Mouse (Mus musculus): ENCODE measurements around the gene Rabgap1. TPM values are rescaled to one million over a fixed set of nuclear protein-coding genes. Genes with fewer than 3 reads are reported as not detected.
"Not testable (repeated sequence)": the region's sequence is repeated elsewhere in the genome, so short reads cannot be mapped to it uniquely, and the experiment has no call there.

Rabgap1 gene
- polyA plus RNA-seq, 1 experiment from 2014 or later = 91.3 TPM

GRCm38 (mm10) chr2:37488956-37489355 lies 45.9 kb downstream of the Rabgap1 start:
- ATAC-seq (ENCODE audit: low FRiP score, low TSS enrichment) (no peak), DNase-seq (no peak)
- no peak overlapping the region for H3K27ac ChIP-seq (replicated peaks; ENCODE audit: low read depth, low read length)
- no peak overlapping the region for H3K4me3 ChIP-seq (replicated peaks; ENCODE audit: low read depth, low read length)
- H3K9me3 ChIP-seq (ENCODE audit: control insufficient read depth, low read length) = no peaks in the 10 kb centered on the region
- H3K4me2 ChIP-seq (ENCODE audit: low read length) = no peak overlapping the region
- no peaks in the 10 kb centered on the region for H3K27me3 ChIP-seq (ENCODE audit: control insufficient read depth, insufficient read depth, low read length)
- H3K9ac ChIP-seq (replicated peaks; ENCODE audit: low read length) = no peak overlapping the region
- no peaks in the 10 kb centered on the region for H3K4me1 ChIP-seq (ENCODE audit: control insufficient read depth, insufficient read depth, low read length)
- WGBS = 98% methylated on average over 2 of the region's 2 CpGs
- H3K36me3 ChIP-seq (ENCODE audit: control insufficient read depth, insufficient read depth, low read length) = peaks cover 70% of the 10 kb centered on the region

GRCm38 (mm10) chr2:37497321-37497720 lies 54.2 kb downstream of the Rabgap1 start:
- Histone ChIP-seq H3K36me3 (ENCODE audit: control insufficient read depth, insufficient read depth, low read length) (peaks cover 50% of the 10 kb centered on the region), H3K9ac (replicated peaks; ENCODE audit: low read length) (no peak overlapping the region), H3K4me3 (replicated peaks; ENCODE audit: low read depth, low read length) (no peak overlapping the region), H3K4me2 (ENCODE audit: low read length) (no peak overlapping the region), H3K4me1 (ENCODE audit: control insufficient read depth, insufficient read depth, low read length) (no peaks in the 10 kb centered on the region), H3K9me3 (ENCODE audit: control insufficient read depth, low read length) (no peaks in the 10 kb centered on the region), H3K27me3 (ENCODE audit: control insufficient read depth, insufficient read depth, low read length) (no peaks in the 10 kb centered on the region), H3K27ac (replicated peaks; ENCODE audit: low read depth, low read length) (no peak overlapping the region)
- no peak for DNase-seq
- 92% methylated on average over 4 of the region's 4 CpGs for WGBS
- ATAC-seq (ENCODE audit: low FRiP score, low TSS enrichment) = no peak

- not testable (repeated sequence) for H3K4me1 ChIP-seq (ENCODE audit: control insufficient read depth, insufficient read depth, low read length); H3K4me2 ChIP-seq (ENCODE audit: low read length); DNase-seq; H3K9me3 ChIP-seq (ENCODE audit: control insufficient read depth, low read length); ATAC-seq (ENCODE audit: low FRiP score, low TSS enrichment); H3K9ac ChIP-seq (replicated peaks; ENCODE audit: low read length); H3K27me3 ChIP-seq (ENCODE audit: control insufficient read depth, insufficient read depth, low read length); H3K27ac ChIP-seq (replicated peaks; ENCODE audit: low read depth, low read length); H3K4me3 ChIP-seq (replicated peaks; ENCODE audit: low read depth, low read length)
- WGBS = 94% methylated on average over 2 of the region's 2 CpGs
- H3K36me3 ChIP-seq (ENCODE audit: control insufficient read depth, insufficient read depth, low read length) = peaks cover 55% of the 10 kb centered on the region
These were observed 62.8 kb downstream of the Rabgap1 start for GRCm38 (mm10) chr2:37505856-37506255.

GRCm38 (mm10) chr2:37511134-37511901 lies 68.2 kb downstream of the Rabgap1 start:
- ATAC-seq (ENCODE audit: low FRiP score, low TSS enrichment) (no peak), DNase-seq (no peak)
- Histone ChIP-seq H3K9me3 (ENCODE audit: control insufficient read depth, low read length) (no peaks in the 10 kb centered on the region), H3K9ac (replicated peaks; ENCODE audit: low read length) (no peak overlapping the region), H3K36me3 (ENCODE audit: control insufficient read depth, insufficient read depth, low read length) (peaks cover 43% of the 10 kb centered on the region), H3K4me1 (ENCODE audit: control insufficient read depth, insufficient read depth, low read length) (0 out of 2 replicates have a peak, but pooled peaks cover 4% of the 10 kb centered on the region), H3K4me2 (ENCODE audit: low read length) (no peak overlapping the region), H3K27me3 (ENCODE audit: control insufficient read depth, insufficient read depth, low read length) (no peaks in the 10 kb centered on the region), H3K27ac (replicated peaks; ENCODE audit: low read depth, low read length) (no peak overlapping the region), H3K4me3 (replicated peaks; ENCODE audit: low read depth, low read length) (no peak overlapping the region)
- WGBS = 96% methylated on average over 4 of the region's 4 CpGs

GRCm38 (mm10) chr2:37516030-37516710 lies 73.1 kb downstream of the Rabgap1 start, which contains the start of gene Gpr21:
Gene Gpr21 (plus strand): TSS chr2:37516332.
- Histone ChIP-seq H3K4me3 (replicated peaks; ENCODE audit: low read depth, low read length) (peak within 1 kb of the TSS; percentile 38), H3K9me3 (ENCODE audit: control insufficient read depth, low read length) (no peaks in the 10 kb centered on the region), H3K4me2 (ENCODE audit: low read length) (peak within 1 kb of the TSS; percentile 62), H3K36me3 (ENCODE audit: control insufficient read depth, insufficient read depth, low read length) (peaks cover 17% of the 10 kb centered on the region), H3K9ac (replicated peaks; ENCODE audit: low read length) (peak within 1 kb of the TSS; percentile 54), H3K4me1 (ENCODE audit: control insufficient read depth, insufficient read depth, low read length) (peaks cover 27% of the 10 kb centered on the region), H3K27ac (replicated peaks; ENCODE audit: low read depth, low read length) (peak within 1 kb of the TSS; percentile 86), H3K27me3 (ENCODE audit: control insufficient read depth, insufficient read depth, low read length) (no peaks in the 10 kb centered on the region)
- 18% methylated on average over 11 of the region's 11 CpGs for WGBS
- ATAC-seq (ENCODE audit: low FRiP score, low TSS enrichment) (peak; percentile 85), DNase-seq (peak; percentile 72)

GRCm38 (mm10) chr2:37516922-37517462 lies 73.9 kb downstream of the Rabgap1 start:
- DNase-seq = peak; percentile 78
- WGBS = 23% methylated on average over 4 of the region's 4 CpGs
- Histone ChIP-seq H3K9ac (replicated peaks; ENCODE audit: low read length) (peak overlapping the region; percentile 54), H3K27ac (replicated peaks; ENCODE audit: low read depth, low read length) (peak overlapping the region; percentile 86), H3K9me3 (ENCODE audit: control insufficient read depth, low read length) (no peaks in the 10 kb centered on the region), H3K27me3 (ENCODE audit: control insufficient read depth, insufficient read depth, low read length) (no peaks in the 10 kb centered on the region), H3K4me3 (replicated peaks; ENCODE audit: low read depth, low read length) (peak overlapping the region; percentile 38), H3K4me1 (ENCODE audit: control insufficient read depth, insufficient read depth, low read length) (peaks cover 27% of the 10 kb centered on the region), H3K4me2 (ENCODE audit: low read length) (peak overlapping the region; percentile 62), H3K36me3 (ENCODE audit: control insufficient read depth, insufficient read depth, low read length) (peaks cover 14% of the 10 kb centered on the region)
- ATAC-seq (ENCODE audit: low FRiP score, low TSS enrichment) = peak; percentile 77

DNA sequence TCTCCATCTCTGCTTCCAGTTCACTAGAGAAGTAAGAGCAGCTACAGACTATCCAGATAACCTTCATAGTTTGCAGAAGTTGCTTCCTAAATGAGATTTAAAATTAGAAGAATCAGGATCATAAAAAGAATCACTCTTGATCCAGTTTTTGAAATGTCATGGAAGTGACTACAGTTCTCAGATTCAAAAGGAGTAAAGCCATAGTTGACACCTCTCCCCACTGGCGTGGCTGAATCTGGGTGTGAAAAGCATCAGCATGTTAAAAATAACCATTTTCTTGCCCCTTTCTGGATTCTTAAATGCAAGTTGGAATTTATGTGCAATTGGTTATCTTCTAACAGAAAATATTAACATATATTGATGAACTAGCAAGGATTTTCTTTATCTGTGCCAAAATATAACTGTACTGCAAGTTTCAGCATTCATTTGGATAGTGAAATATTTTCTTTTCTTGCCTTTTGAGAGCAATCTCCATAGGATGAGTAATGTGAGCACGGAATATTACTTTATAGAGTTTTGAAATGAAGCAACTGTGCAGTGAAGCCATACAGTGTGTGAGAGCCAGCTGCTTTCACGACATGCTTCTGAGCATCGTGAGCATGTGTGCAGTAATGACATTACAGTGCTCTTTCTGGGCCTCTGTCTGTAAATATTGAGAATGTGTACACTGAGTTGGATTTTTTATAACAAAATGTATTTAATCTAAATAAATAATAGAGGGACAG lies 75.6 kb downstream of the Rabgap1 start:
- DNase-seq (no peak), ATAC-seq (ENCODE audit: low FRiP score, low TSS enrichment) (no peak)
- no peaks in the 10 kb centered on the region for H3K27me3 ChIP-seq (ENCODE audit: control insufficient read depth, insufficient read depth, low read length)
- peak overlapping the region; percentile 38 for H3K4me3 ChIP-seq (replicated peaks; ENCODE audit: low read depth, low read length)
- peak overlapping the region; percentile 62 for H3K4me2 ChIP-seq (ENCODE audit: low read length)
- no peaks in the 10 kb centered on the region for H3K9me3 ChIP-seq (ENCODE audit: control insufficient read depth, low read length)
- peak overlapping the region; percentile 54; the same call in 1 of the 2 replicates for H3K9ac ChIP-seq (replicated peaks; ENCODE audit: low read length)
- WGBS = 87% methylated on average over 4 of the region's 4 CpGs
- H3K27ac ChIP-seq (replicated peaks; ENCODE audit: low read depth, low read length) = 0 out of 2 replicates have a peak overlapping the region, but pooled peaks have one; percentile 86
- H3K4me1 ChIP-seq (ENCODE audit: control insufficient read depth, insufficient read depth, low read length) = peaks cover 27% of the 10 kb centered on the region
- no peaks in the 10 kb centered on the region; the same call in 1 of the 2 replicates for H3K36me3 ChIP-seq (ENCODE audit: control insufficient read depth, insufficient read depth, low read length)

- DNase-seq (no peak), ATAC-seq (ENCODE audit: low FRiP score, low TSS enrichment) (no peak)
- Histone ChIP-seq H3K27me3 (ENCODE audit: control insufficient read depth, insufficient read depth, low read length) (no peaks in the 10 kb centered on the region), H3K4me2 (ENCODE audit: low read length) (peak overlapping the region; percentile 62), H3K4me3 (replicated peaks; ENCODE audit: low read depth, low read length) (no peak overlapping the region), H3K9me3 (ENCODE audit: control insufficient read depth, low read length) (no peaks in the 10 kb centered on the region), H3K9ac (replicated peaks; ENCODE audit: low read length) (no peak overlapping the region), H3K4me1 (ENCODE audit: control insufficient read depth, insufficient read depth, low read length) (peaks cover 27% of the 10 kb centered on the region), H3K36me3 (ENCODE audit: control insufficient read depth, insufficient read depth, low read length) (no peaks in the 10 kb centered on the region; the same call in 1 of the 2 replicates), H3K27ac (replicated peaks; ENCODE audit: low read depth, low read length) (no peak overlapping the region)
- WGBS = 90% methylated on average over 1 of the region's 1 CpGs
These were observed 76.2 kb downstream of the Rabgap1 start for GRCm38 (mm10) chr2:37519286-37519640.
